Mouse (Mus musculus) heart, adult 2 months (tissue): ENCODE data around the gene Pgm2l1. TPM values are rescaled to one million over a fixed set of nuclear protein-coding genes. Genes with fewer than 3 reads are reported as not detected.

Source experiments
- DNase-seq, 2 experiments: peaks; one replicate each; pipeline ENCODE4 v3.0.0; 2021
- H3K27ac ChIP-seq: fragments of 200-600 bp; 2 replicates; pipeline ENCODE4 v1.8.1; 2022
- H3K27me3 ChIP-seq: fragments of 200-500 bp; 2 replicates; pipeline ENCODE4 v1.6.1; 2012; ENCODE audit warnings: mild to moderate bottlenecking, low read length, inconsistent platforms, mixed read lengths; ENCODE audit not compliant: control insufficient read depth, insufficient read depth
- H3K36me3 ChIP-seq: fragments of 200-500 bp; 2 replicates; pipeline ENCODE4 v1.6.1; 2012; ENCODE audit warnings: low read length, inconsistent platforms; ENCODE audit not compliant: control insufficient read depth, insufficient read depth
- H3K4me1 ChIP-seq: fragments of 200-500 bp; 2 replicates; pipeline ENCODE4 v1.6.1; 2011; ENCODE audit warnings: low read length; ENCODE audit not compliant: control insufficient read depth, insufficient read depth
- H3K4me3 ChIP-seq: fragments of 200-600 bp; 2 replicates; pipeline ENCODE4 v1.8.1; 2022
- H3K79me2 ChIP-seq: fragments of 200-500 bp; replicated peaks from 2 replicates; pipeline ENCODE4 v1.6.1; 2012; ENCODE audit warnings: mild to moderate bottlenecking, inconsistent platforms, low read length, moderate library complexity, mixed read lengths; ENCODE audit not compliant: control insufficient read depth, insufficient read depth
- H3K9ac ChIP-seq: fragments of 200-500 bp; 2 replicates; pipeline ENCODE4 v1.6.1; 2012; ENCODE audit warnings: low read depth, mild to moderate bottlenecking, control low read depth, inconsistent platforms, low read length, mixed read lengths
- CTCF ChIP-seq: fragments of 200-600 bp; IDR thresholded peaks from 2 replicates; pipeline ENCODE4 v1.8.1; 2022; ENCODE audit warnings: antibody characterized with exemption, mild to moderate bottlenecking, moderate library complexity
- EP300 ChIP-seq: fragments of 200-500 bp; IDR thresholded peaks from 2 replicates; pipeline ENCODE4 v1.6.1; 2011; ENCODE audit warnings: low read depth, low read length, control low read depth; ENCODE audit not compliant: insufficient read depth
- POLR2A ChIP-seq: fragments of 200-500 bp; IDR thresholded peaks from 2 replicates; pipeline ENCODE4 v1.6.1; 2011; ENCODE audit warnings: mild to moderate bottlenecking, low read depth, low read length, control low read depth; ENCODE audit not compliant: insufficient read depth
- WGBS: fragments of 180-500 bp; shearing (Covaris S2); methylation state at CpG from one replicate; pipeline ENCODE4 v1.1.7; 2018; 5-methylcytosine and 5-hydroxymethylcytosine counted together
- intact Hi-C: fragments of 180-260 bp; cut with DNase I; formaldehyde crosslinking; loops from one replicate; pipeline ENCODE4 v1.15.1; 2025
- polyA plus RNA-seq: library from polyadenylated mRNA; depleted of rRNA; stranded (reverse); fragments of >200 nt; gene quantifications from 2 replicates; pipeline ENCODE4 v1.2.3, GENCODE M21; 2012
- total RNA-seq, 2 experiments: library from RNA; stranded (reverse); gene quantifications; 2 replicates each; pipeline ENCODE4 v1.2.3; 2021

Gene Pgm2l1
- total and polyA plus RNA-seq, 3 experiments = 1.5 to 7.0 (median 7.0) TPM

GRCm38 (mm10) chr7:100230646-100231045, 3.5 kb downstream of the Pgm2l1 start:
- Histone ChIP-seq H3K4me3 (no peak overlapping the region), H3K36me3 (no peaks in the 10 kb centered on the region), H3K27ac (no peak overlapping the region), H3K9ac (no peak overlapping the region), H3K79me2 (no peaks in the 10 kb centered on the region), H3K27me3 (no peaks in the 10 kb centered on the region), H3K4me1 (no peaks in the 10 kb centered on the region)
- no peak for DNase-seq
- intact Hi-C loops = loop anchor here (5.0 kb wide), 1 partner anchor 108 kb away; the partner anchor contains the start of gene Pold3
- 83% methylated on average over 1 of the region's 1 CpGs for WGBS
- no peak for TF ChIP-seq CTCF
- no peak for TF ChIP-seq EP300
- TF ChIP-seq POLR2A = no peak

GRCm38 (mm10) chr7:100231661-100232060, 4.5 kb downstream of the Pgm2l1 start:
- H3K4me1 ChIP-seq = no peaks in the 10 kb centered on the region
- no peak for DNase-seq
- TF ChIP-seq EP300 = no peak
- TF ChIP-seq POLR2A = no peak
- no peak for TF ChIP-seq CTCF
- no peak overlapping the region for H3K27ac ChIP-seq
- H3K4me3 ChIP-seq = no peak overlapping the region
- 58% methylated on average over 1 of the region's 1 CpGs for WGBS
- no peaks in the 10 kb centered on the region for H3K27me3 ChIP-seq
- H3K79me2 ChIP-seq = no peaks in the 10 kb centered on the region
- H3K36me3 ChIP-seq = no peaks in the 10 kb centered on the region
- intact Hi-C loops = loop anchor here (5.0 kb wide), 1 partner anchor 109 kb away; the partner anchor contains the start of gene Pold3
- no peak overlapping the region for H3K9ac ChIP-seq

- no peak for DNase-seq
- H3K27ac ChIP-seq = no peak overlapping the region
- H3K4me1 ChIP-seq = no peaks in the 10 kb centered on the region
- no peaks in the 10 kb centered on the region for H3K36me3 ChIP-seq
- intact Hi-C loops = loop anchor here (1.0 to 5.0 kb wide), 2 partner anchors 43 to 111 kb away; partner anchors contain the start of gene Pold3
- H3K4me3 ChIP-seq = no peak overlapping the region
- no peaks in the 10 kb centered on the region for H3K79me2 ChIP-seq
- TF ChIP-seq POLR2A (no peak), EP300 (no peak)
- no peak overlapping the region for H3K9ac ChIP-seq
- no peaks in the 10 kb centered on the region for H3K27me3 ChIP-seq
These were observed 6.5 kb downstream of the Pgm2l1 start for GRCm38 (mm10) chr7:100233681-100234080.

DNA sequence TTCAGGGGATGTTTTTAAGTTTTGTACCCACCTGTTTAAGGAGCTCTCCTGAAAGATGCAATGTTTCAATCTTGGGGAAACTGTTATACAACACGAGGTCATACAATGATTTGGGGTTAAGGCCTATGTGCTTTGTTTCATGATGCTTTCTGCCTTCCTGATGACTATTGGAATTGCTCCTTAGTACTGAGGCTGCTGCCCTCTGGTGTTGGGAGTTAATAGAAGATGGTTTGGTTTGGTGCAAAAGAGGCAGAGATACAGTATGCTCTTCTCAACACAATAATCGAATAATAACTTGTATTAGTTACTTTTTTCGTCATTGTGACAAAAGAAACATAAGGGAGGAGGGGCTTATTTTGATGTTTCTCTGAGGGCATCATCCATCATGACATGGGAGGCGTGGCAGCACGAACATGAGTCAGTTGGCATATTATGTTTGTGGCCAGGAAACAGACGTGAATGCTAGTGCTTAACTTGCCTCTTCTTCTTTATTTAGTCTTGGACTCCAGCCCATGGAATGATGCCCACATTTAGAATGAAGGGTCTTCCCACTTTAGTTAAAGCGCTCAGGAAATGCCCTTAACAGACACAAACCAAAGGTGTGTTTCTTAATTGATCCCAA, 7.2 kb downstream of the Pgm2l1 start:
- no peak overlapping the region for H3K4me3 ChIP-seq
- no peak for TF ChIP-seq POLR2A
- peak; percentile 84 for TF ChIP-seq CTCF
- no peak for TF ChIP-seq EP300
- H3K27ac ChIP-seq = no peak overlapping the region
- no peaks in the 10 kb centered on the region for H3K36me3 ChIP-seq
- WGBS = 38% methylated on average over 7 of the region's 7 CpGs
- no peaks in the 10 kb centered on the region for H3K79me2 ChIP-seq
- peak; percentile 12 to 30 for DNase-seq
- no peak overlapping the region for H3K9ac ChIP-seq
- H3K4me1 ChIP-seq = peaks cover 2% of the 10 kb centered on the region
- intact Hi-C loops = loop anchor here (1.0 to 5.0 kb wide), 2 partner anchors 44 to 112 kb away; partner anchors contain the start of gene Pold3
- no peaks in the 10 kb centered on the region for H3K27me3 ChIP-seq

- no peak overlapping the region for H3K9ac ChIP-seq
These were observed 11.1 kb downstream of the Pgm2l1 start for GRCm38 (mm10) chr7:100238271-100238670.

GRCm38 (mm10) chr7:100240601-100241000, 13.4 kb downstream of the Pgm2l1 start:
- intact Hi-C loops = no loop called here
- no peak for DNase-seq
- Histone ChIP-seq H3K4me1 (peaks cover 2% of the 10 kb centered on the region), H3K36me3 (peaks cover 2% of the 10 kb centered on the region; the same call in 1 of the 2 replicates), H3K79me2 (no peaks in the 10 kb centered on the region), H3K4me3 (no peak overlapping the region), H3K9ac (no peak overlapping the region), H3K27me3 (no peaks in the 10 kb centered on the region), H3K27ac (no peak overlapping the region)
- WGBS = 97% methylated on average over 2 of the region's 2 CpGs
- TF ChIP-seq CTCF = no peak
- no peak for TF ChIP-seq POLR2A
- no peak for TF ChIP-seq EP300

More at GRCm38 (mm10) chr7:100238271-100238670, 11.1 kb downstream of the Pgm2l1 start:
- Histone ChIP-seq H3K79me2 (no peaks in the 10 kb centered on the region), H3K4me3 (no peak overlapping the region), H3K4me1 (peaks cover 2% of the 10 kb centered on the region), H3K27ac (0 out of 2 replicates have a peak overlapping the region, but pooled peaks have one; percentile 0), H3K36me3 (peaks cover 2% of the 10 kb centered on the region; the same call in 1 of the 2 replicates), H3K27me3 (no peaks in the 10 kb centered on the region)
- no peak for TF ChIP-seq EP300
- no peak for TF ChIP-seq POLR2A
- no peak for TF ChIP-seq CTCF
- intact Hi-C loops = no loop called here
- DNase-seq = no peak
- 46% methylated on average over 1 of the region's 1 CpGs for WGBS
